Mouse (Mus musculus): Measurements from ENCODE around the gene Ube2cbp. TPM values are rescaled to one million over a fixed set of nuclear protein-coding genes. Genes with fewer than 3 reads are reported as not detected.

Gene Ube2cbp
- total RNA-seq (2021) = 2.9 and 3.3 TPM in 2 replicates
- long read RNA-seq, experiment 1, transcript Ube2cbp-201 (10 exons, 1,790 nt) = major isoform, 7 of 9 reads
- long read RNA-seq, experiment 1, partial matches to known transcripts = 0 of 9 reads
- long read RNA-seq, experiment 1, other reads (novel, unspliced or antisense) = 2 of 9 reads
- long read RNA-seq, experiment 2, partial matches to known transcripts = 1 of 2 reads
- long read RNA-seq, experiment 2, other reads (novel, unspliced or antisense) = 0 of 2 reads

- DNase-seq = peak; percentile 93
Measured at GRCm38 (mm10) chr9:86464151-86465105, at the start of gene Ube2cbp. TSS of gene Ube2cbp (minus strand) at chr9:86464950.

DNA sequence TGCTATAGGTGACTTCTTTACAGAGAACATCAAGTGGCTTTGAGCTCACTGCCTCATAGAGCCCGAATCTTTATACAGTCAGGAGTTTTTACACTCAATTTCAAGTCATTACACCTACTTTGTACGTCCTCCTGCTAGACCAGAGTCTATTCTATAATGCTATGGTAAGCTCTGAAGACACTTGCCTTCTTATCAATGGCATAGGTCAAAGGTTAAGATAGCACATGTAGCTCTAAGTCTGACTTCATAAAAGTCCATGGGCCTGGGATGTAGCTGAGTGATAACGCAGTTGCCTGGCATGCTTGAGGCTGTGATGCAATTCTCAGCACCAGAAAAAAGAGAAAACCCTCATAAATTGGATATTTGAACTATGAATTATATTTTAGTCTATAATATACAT lies 49.6 kb upstream of the Ube2cbp start:
- no peak for DNase-seq

DNA sequence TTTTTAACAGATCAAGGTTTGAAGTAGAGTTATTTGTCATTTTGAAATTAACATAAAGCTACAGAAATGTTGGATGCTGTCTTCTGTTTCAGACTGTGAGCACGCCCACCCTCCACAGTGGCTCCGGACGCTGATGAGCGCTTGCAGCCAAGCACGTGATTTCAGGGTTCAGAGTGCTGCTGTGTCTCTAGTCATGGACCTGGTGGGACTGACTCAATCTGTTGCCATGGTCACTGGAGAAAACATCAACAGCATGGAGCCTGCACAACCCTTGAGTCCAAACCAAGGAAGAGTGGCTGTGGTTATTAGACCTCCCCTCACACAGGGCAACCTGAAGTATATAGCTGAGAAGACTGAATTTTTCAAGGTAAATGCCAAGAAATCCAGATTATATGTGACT lies 49.0 kb upstream of the Ube2cbp start:
- no peak for DNase-seq

GRCm38 (mm10) chr9:86507437-86507836 lies 42.7 kb upstream of the Ube2cbp start:
- DNase-seq = no peak

DNA sequence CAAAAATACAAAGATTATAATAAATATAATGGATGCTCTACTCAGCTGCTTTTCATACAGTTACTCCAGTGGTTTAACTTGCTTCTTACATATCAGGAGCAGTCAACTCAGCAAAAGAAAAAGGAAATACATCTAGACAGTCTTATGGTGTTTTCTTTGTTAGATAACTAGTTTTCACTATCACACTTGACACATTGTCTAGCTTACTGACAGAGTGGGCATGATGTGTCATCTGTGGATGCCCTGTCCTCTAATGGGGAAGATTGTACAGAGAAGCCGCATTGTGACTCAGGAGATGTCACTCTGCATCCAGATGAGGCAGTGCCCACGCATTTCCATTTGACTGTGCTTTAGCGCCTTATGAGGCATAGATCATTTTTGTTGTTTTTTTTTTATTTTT lies 34.3 kb upstream of the Ube2cbp start:
- DNase-seq = no peak

GRCm38 (mm10) chr9:86496261-86496660 lies 31.5 kb upstream of the Ube2cbp start:
- no peak for DNase-seq

DNA sequence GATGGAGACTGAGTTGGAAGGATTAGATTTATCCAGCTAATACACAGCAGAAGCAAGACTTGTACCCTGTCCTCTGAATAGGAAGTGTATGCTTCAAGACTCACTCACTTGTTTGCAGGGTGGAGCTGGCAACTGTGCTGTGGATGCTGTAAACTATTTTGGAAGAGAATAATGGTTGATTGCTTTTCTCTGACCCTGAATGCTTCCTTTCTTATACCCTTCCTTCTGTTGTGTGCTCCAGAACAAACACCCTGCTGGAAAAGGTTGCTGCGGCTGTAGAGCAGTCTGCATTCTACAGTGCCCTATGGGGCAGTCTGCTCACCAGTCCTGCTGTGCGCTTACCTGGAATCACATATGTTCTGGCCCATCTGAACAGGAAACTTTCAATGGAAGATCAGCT lies 27.0 kb upstream of the Ube2cbp start:
- DNase-seq = no peak

DNA sequence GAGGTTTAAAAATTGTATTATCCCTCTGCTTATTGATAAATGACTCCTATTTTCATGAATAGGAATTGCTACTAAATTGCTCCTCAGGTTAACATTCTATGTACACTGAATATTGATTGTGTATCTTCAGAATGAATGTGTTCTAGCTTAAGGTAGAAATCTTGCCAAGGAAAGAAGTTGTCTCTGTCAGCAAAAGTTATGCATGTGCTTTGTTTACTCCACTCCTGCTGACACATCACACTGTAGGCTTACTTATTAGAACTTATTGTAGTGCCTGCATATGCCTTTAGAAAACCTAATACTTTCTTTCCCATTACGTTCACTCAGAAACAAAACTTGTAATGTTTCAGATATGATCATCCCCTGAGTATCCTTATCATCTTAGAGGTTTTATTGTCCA lies 17.5 kb upstream of the Ube2cbp start:
- DNase-seq = no peak

DNA sequence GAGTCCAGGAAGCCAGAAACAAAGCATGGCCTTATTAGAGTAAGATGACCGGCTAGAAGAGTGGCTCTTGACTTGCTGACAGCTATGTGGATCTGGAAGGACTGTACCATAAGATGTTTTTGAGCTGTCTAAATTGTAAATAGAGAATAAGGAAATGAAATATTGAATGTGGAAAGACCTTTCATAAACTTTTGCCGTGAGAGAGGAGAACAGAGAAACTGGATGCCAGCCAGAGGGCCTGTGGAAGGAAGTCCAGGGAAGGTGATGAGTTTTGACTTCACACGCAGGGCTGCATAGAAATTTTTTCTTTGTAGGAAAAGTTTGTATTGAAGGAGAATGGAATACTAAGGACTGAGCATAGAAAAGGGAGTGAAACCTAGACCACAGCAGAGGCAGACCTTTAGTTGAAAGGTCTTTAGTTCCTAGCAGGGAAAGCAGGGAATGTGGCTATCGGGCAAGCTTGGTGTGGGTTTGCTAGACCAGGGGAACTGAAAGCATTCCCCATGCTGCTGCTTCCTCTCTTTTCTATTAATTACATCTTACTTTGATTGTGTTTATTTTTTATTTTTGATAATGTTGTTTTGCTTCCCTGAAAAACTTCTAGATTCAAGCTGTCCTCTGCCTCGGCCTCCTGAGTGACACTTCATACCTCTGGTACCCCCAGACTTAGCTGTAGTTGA lies 13.8 kb upstream of the Ube2cbp start:
- DNase-seq = no peak

GRCm38 (mm10) chr9:86476763-86477162 lies 12.0 kb upstream of the Ube2cbp start:
- no peak for DNase-seq

GRCm38 (mm10) chr9:86475956-86476355 lies 11.2 kb upstream of the Ube2cbp start:
- no peak for DNase-seq

GRCm38 (mm10) chr9:86466990-86467870 lies 2.5 kb upstream of the Ube2cbp start, which contains the start of gene Dop1a:
TSS of gene Dop1a (plus strand) at chr9:86467154.
- DNase-seq = peak; percentile 96

DNA sequence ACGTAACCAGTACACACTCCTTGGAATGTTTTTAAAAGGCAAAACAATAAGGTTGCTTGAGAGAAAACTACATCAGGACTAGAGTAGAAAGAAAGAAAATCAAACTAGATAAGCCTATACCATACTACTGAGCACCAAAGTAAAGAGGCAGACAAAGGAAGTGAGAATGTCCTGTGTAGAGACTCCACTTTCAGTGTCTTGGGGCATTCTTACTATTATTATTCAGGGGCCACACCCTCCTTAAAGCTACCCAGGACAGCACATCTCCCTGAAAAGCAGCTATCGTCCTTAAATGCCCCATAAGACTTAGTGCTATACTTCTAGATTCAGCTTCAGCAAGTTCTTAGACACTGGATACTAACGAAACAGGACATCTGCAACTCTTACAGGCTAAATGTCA lies 11.1 kb downstream of the Ube2cbp start:
- DNase-seq = no peak

- peak; percentile 69 for DNase-seq
Measured at GRCm38 (mm10) chr9:86451617-86452016, 13.1 kb downstream of the Ube2cbp start.

GRCm38 (mm10) chr9:86451094-86451493 lies 13.7 kb downstream of the Ube2cbp start:
- DNase-seq = no peak

DNA sequence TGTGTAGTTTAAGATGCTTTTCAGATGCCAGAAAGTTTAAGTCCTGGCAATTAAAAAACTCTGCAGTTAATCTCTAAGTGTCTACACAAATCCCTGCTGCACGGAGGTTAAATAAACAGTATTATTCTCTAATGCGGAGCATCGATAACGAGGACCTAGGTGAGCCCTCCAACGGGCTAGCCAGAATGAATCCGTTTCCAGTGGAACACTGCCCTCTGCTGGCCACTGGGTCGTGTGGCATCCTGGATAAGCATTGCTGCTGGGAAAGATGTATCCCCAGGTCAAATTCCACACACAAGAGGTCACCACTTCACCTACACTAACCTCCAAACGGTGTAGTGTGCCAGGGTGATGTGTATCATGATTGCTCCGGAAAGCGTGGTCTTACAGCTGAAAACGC lies 15.2 kb downstream of the Ube2cbp start:
- DNase-seq = peak; percentile 85

- no peak for DNase-seq
Measured at GRCm38 (mm10) chr9:86447431-86447830, 17.3 kb downstream of the Ube2cbp start.

- DNase-seq = no peak
Measured at GRCm38 (mm10) chr9:86446847-86447246, 17.9 kb downstream of the Ube2cbp start.

- DNase-seq = no peak
Measured at GRCm38 (mm10) chr9:86442248-86442647, 22.5 kb downstream of the Ube2cbp start.

- peak; percentile 7 for DNase-seq
Measured at GRCm38 (mm10) chr9:86438337-86439009, 26.3 kb downstream of the Ube2cbp start.

- no peak for DNase-seq
Measured at GRCm38 (mm10) chr9:86436608-86437007, 28.1 kb downstream of the Ube2cbp start.

All from adrenal gland, postnatal 14 days (tissue).